Mouse (Mus musculus): ENCODE data around the gene Pik3cd. TPM values are rescaled to one million over a fixed set of nuclear protein-coding genes. Genes with fewer than 3 reads are reported as not detected.

Pik3cd gene
- polyA plus RNA-seq, 1 experiment from 2014 or later: 5.1 TPM

DNA sequence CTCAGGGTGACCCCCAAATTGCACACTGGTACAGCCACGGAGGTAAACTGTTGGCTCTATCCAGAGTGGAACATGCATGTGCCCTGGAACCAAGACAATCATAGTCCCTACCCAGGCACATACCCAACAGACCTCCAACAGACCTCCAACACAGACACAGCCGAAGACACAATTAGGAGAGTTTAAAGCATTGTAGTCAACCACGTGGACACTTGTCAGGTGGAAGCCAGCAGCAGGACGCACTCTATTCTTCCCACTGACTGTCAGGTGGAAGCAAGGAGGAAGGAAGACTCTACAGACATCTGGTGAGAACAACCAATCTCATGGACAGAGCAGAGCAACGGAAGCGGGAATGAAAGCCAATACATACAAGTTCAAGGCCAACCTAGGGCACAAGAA is 36.7 kb downstream of the Pik3cd start:
- H3K4me1 ChIP-seq (ENCODE audit: control insufficient read depth, insufficient read depth, low read length): no peaks in the 10 kb centered on the region
- H3K36me3 ChIP-seq (ENCODE audit: control insufficient read depth, insufficient read depth, low read length): no peaks in the 10 kb centered on the region
- no peaks in the 10 kb centered on the region for H3K27me3 ChIP-seq (ENCODE audit: control insufficient read depth, insufficient read depth, low read length)
- no peaks in the 10 kb centered on the region for H3K9me3 ChIP-seq (replicated peaks; ENCODE audit: control insufficient read depth, low read length)
- no peak overlapping the region for H3K4me2 ChIP-seq (ENCODE audit: low read depth, low read length)
- H3K4me3 ChIP-seq (replicated peaks; ENCODE audit: low read length): no peak overlapping the region
- no peak for ATAC-seq (ENCODE audit: insufficient read depth, low FRiP score)
- H3K9ac ChIP-seq (ENCODE audit: low read length): no peak overlapping the region
- no peak overlapping the region for H3K27ac ChIP-seq (ENCODE audit: low read length)
- WGBS: 84% methylated on average over 6 of the region's 6 CpGs

DNA sequence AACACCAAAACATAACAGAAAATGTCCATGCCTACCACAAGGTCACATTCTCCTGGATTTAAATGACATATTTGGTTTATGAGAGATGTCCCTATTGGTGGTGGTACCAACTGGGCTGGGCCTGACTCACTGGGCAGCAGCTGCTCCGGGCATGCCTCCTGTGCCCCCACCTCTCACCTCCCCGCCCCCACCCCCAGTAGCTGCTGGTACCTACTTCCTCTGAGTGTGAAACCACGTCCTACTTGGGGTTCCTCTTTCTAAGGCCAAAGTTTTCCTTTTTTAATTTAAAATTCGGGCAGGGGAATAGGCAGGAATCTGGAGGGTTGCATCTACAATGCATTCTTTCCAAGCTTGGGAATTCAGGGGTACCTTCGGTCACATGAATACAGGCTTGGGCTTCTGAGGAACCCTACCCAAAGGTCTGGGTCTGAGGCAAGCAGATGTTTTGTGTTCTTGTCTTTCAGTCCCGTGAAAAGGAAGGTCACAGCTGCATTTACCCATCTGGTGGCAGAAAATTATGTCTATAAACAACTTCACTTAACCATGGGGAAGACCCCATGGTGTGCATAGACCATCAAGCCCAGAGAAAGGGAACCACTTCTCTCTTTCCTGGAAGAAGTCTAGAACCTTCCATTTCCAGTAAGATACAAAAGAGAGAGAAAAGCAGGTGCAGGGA is 37.2 kb downstream of the Pik3cd start:
- no peaks in the 10 kb centered on the region for H3K36me3 ChIP-seq (ENCODE audit: control insufficient read depth, insufficient read depth, low read length)
- H3K9ac ChIP-seq (ENCODE audit: low read length): no peak overlapping the region
- H3K4me1 ChIP-seq (ENCODE audit: control insufficient read depth, insufficient read depth, low read length): no peaks in the 10 kb centered on the region
- no peak overlapping the region for H3K4me3 ChIP-seq (replicated peaks; ENCODE audit: low read length)
- H3K4me2 ChIP-seq (ENCODE audit: low read depth, low read length): no peak overlapping the region
- no peaks in the 10 kb centered on the region for H3K27me3 ChIP-seq (ENCODE audit: control insufficient read depth, insufficient read depth, low read length)
- no peak overlapping the region for H3K27ac ChIP-seq (ENCODE audit: low read length)
- ATAC-seq (ENCODE audit: insufficient read depth, low FRiP score): no peak
- H3K9me3 ChIP-seq (replicated peaks; ENCODE audit: control insufficient read depth, low read length): no peaks in the 10 kb centered on the region
- WGBS: 70% methylated on average over 6 of the region's 6 CpGs

DNA sequence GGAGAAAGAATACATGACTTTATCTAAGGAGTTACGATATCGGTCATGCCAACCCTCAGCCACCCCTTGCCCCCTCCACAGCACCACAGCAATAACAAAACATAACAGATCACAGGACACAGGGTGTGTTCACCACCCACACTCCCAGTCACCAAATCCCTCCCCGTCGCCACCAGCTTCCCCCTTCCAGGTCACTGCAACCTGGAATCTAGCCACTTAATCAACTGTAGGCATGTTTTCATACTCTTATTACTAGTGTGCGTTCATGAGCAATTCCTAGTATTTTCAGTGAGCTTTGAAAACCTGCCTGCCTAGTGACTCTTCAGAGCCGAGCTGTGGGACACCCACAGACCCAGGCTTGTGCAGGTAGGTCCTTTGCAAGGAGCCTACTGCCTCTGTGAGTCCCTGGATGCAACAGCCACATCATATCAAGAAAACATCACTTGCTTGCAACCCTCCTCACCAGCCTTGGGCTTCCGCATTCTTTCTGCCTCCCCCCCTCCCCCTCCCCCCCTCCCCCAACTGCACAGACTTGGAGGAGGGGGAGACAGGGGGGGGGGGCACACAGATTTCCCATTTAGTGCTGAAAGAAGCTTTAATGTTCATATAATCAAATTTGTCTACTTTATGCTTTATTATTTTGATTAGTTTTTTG is 38.4 kb downstream of the Pik3cd start:
- H3K9me3 ChIP-seq (replicated peaks; ENCODE audit: control insufficient read depth, low read length): no peaks in the 10 kb centered on the region
- 66% methylated on average over 7 of the region's 7 CpGs for WGBS

DNA sequence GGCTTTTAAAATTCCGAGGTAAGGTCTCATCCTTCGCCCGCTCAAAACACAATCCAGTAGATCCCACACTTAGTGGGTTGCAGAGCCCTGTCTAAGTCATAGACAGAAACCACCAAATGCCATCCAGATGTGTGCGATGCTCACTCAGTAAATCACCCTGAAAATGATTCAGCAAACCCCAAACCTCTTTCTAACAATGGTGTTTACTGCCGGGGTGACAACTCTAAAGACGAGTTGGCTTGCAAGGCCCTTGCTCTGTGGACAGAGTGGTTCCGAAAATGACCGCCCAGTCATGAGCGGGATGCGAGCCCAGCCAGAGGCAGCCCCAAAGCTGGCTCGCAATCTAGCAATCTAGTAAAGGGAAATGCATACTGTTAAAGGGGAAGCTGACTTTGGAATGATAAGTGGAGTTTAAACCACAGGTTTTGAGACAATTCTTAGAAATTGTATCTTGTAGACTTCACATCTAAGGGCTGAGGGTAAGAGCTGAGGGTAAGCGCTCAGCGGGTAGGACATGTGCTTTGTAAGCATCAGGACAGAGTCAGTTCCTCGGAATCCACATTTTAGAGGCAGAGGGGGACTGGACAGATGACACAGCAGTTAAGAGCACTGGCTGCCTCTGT is 40.3 kb downstream of the Pik3cd start:
- ATAC-seq (ENCODE audit: insufficient read depth, low FRiP score): no peak
- no peaks in the 10 kb centered on the region for H3K9me3 ChIP-seq (replicated peaks; ENCODE audit: control insufficient read depth, low read length)
- H3K36me3 ChIP-seq (ENCODE audit: control insufficient read depth, insufficient read depth, low read length): no peaks in the 10 kb centered on the region
- H3K27ac ChIP-seq (ENCODE audit: low read length): no peak overlapping the region
- no peak overlapping the region for H3K9ac ChIP-seq (ENCODE audit: low read length)
- H3K4me3 ChIP-seq (replicated peaks; ENCODE audit: low read length): no peak overlapping the region
- H3K27me3 ChIP-seq (ENCODE audit: control insufficient read depth, insufficient read depth, low read length): no peaks in the 10 kb centered on the region
- H3K4me1 ChIP-seq (ENCODE audit: control insufficient read depth, insufficient read depth, low read length): no peaks in the 10 kb centered on the region
- H3K4me2 ChIP-seq (ENCODE audit: low read depth, low read length): no peak overlapping the region
- 84% methylated on average over 14 of the region's 14 CpGs for WGBS

More for the DNA sequence above, 38.4 kb downstream of the Pik3cd start:
- Histone ChIP-seq H3K9ac (ENCODE audit: low read length) (no peak overlapping the region), H3K4me2 (ENCODE audit: low read depth, low read length) (no peak overlapping the region), H3K4me3 (replicated peaks; ENCODE audit: low read length) (no peak overlapping the region), H3K27ac (ENCODE audit: low read length) (no peak overlapping the region), H3K4me1 (ENCODE audit: control insufficient read depth, insufficient read depth, low read length) (no peaks in the 10 kb centered on the region), H3K27me3 (ENCODE audit: control insufficient read depth, insufficient read depth, low read length) (no peaks in the 10 kb centered on the region), H3K36me3 (ENCODE audit: control insufficient read depth, insufficient read depth, low read length) (no peaks in the 10 kb centered on the region)
- no peak for ATAC-seq (ENCODE audit: insufficient read depth, low FRiP score)

DNA sequence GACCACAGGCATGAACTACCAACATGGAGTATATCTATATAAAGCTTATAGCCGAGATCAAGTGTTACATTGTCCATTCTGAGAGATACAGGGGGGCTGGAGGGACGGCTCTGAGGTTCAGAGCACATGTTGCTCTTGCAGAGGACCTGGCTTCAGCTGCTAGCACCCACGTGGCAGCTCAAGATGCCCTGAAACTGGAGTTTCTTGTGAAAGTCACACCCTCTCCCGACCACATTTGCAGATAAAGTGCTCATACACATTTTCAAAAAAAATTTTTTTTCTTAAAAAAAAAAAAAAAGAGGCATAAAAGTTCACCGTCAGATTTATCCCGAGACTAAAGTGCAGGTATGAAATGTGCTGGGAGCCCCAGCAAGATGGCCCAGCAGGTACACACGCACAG is 41.8 kb downstream of the Pik3cd start:
- 83% methylated on average over 7 of the region's 7 CpGs for WGBS
- no peak for ATAC-seq (ENCODE audit: insufficient read depth, low FRiP score)

DNA sequence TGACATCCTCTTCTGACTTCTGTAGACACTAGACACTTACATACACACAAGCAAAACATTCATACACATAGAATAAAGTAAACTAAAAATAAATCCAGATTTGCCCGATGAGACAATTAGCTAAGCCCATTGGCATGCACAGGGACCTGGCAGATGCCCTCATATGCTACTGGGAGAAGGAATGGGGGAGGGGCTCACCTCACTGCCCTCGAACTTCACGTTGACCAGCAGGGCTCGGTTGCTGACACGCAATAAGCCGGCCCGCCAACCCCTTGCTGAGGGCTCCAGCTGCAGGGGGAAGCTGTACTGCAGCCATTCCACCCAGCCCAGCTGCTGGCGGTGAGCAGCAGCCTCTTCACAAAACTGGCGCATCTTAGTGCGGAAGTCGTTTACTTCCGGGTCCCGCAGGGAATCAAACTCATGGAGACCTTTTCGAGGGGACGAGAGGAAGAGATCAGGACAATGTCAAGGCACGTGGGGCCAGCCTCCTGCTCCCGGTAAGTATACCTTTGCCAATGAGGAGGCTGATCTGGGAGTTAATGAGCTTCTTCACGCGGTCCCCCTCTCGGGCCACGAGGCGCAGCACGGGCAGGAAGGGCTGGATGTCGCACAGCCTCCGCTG is 42.8 kb downstream of the Pik3cd start:
- no peak for ATAC-seq (ENCODE audit: insufficient read depth, low FRiP score)
- WGBS: 65% methylated on average over 25 of the region's 25 CpGs
- H3K27ac ChIP-seq (ENCODE audit: low read length): no peak overlapping the region

More for the DNA sequence above, 41.8 kb downstream of the Pik3cd start:
- Histone ChIP-seq H3K4me3 (replicated peaks; ENCODE audit: low read length) (no peak overlapping the region), H3K9ac (ENCODE audit: low read length) (no peak overlapping the region), H3K27me3 (ENCODE audit: control insufficient read depth, insufficient read depth, low read length) (no peaks in the 10 kb centered on the region), H3K4me1 (ENCODE audit: control insufficient read depth, insufficient read depth, low read length) (no peaks in the 10 kb centered on the region), H3K9me3 (replicated peaks; ENCODE audit: control insufficient read depth, low read length) (no peaks in the 10 kb centered on the region), H3K4me2 (ENCODE audit: low read depth, low read length) (no peak overlapping the region), H3K36me3 (ENCODE audit: control insufficient read depth, insufficient read depth, low read length) (no peaks in the 10 kb centered on the region), H3K27ac (ENCODE audit: low read length) (no peak overlapping the region)

DNA sequence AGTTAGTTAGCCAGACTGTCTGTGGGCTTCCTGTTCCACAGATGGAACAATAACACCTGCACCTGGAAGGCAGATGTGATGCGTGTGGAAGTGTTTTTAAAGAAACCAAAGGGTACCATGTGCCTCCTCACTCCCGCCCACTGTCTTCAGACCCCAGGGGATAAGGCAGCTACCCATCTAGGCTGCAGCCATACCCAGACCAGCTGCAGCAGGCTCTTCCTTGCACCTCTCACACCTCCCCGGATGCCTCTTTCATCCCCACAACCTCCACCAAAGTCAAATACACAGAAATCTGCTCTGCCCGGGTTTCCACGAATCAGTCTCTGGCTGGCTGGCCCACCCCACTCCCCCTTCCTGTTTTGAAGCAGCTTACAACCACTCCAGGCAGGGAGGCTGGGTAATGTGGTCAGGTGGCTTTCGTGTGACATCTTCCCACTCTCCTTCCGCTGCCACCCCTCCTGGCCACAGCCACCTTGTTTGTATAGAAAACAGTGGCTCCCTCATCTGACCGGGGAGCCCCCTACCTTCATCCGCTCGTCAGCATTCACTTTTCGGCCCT is 44.4 kb downstream of the Pik3cd start:
- no peak for ATAC-seq (ENCODE audit: insufficient read depth, low FRiP score)
- WGBS: 68% methylated on average over 11 of the region's 11 CpGs

More for the DNA sequence above, 42.8 kb downstream of the Pik3cd start:
- Histone ChIP-seq H3K36me3 (ENCODE audit: control insufficient read depth, insufficient read depth, low read length) (no peaks in the 10 kb centered on the region), H3K9me3 (replicated peaks; ENCODE audit: control insufficient read depth, low read length) (no peaks in the 10 kb centered on the region), H3K4me3 (replicated peaks; ENCODE audit: low read length) (no peak overlapping the region), H3K4me1 (ENCODE audit: control insufficient read depth, insufficient read depth, low read length) (no peaks in the 10 kb centered on the region), H3K27me3 (ENCODE audit: control insufficient read depth, insufficient read depth, low read length) (no peaks in the 10 kb centered on the region), H3K4me2 (ENCODE audit: low read depth, low read length) (no peak overlapping the region), H3K9ac (ENCODE audit: low read length) (no peak overlapping the region)

DNA sequence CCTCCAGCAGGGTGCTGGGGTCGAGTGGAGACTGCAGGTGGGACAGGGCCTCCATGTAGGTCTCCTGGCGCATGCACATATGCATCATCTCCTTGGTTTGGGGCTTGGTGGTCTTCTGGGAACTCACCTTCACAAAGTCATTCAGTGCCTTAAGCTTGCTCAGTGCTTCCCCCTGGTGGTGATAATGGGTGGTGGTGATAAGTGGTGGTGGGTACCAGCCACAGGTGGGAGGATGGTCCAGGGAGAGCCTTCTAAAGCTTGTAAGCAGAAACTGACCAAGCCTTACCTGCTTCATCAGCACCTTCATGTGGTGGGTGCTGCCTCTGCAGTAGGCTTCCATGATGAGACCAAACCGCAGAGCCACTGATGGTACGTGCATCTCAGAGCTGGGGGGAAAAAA is 48.1 kb downstream of the Pik3cd start:
- H3K27ac ChIP-seq (ENCODE audit: low read length): no peak overlapping the region
- no peaks in the 10 kb centered on the region for H3K27me3 ChIP-seq (ENCODE audit: control insufficient read depth, insufficient read depth, low read length)
- no peak for ATAC-seq (ENCODE audit: insufficient read depth, low FRiP score)
- no peak overlapping the region for H3K4me3 ChIP-seq (replicated peaks; ENCODE audit: low read length)
- H3K36me3 ChIP-seq (ENCODE audit: control insufficient read depth, insufficient read depth, low read length): no peaks in the 10 kb centered on the region
- 96% methylated on average over 4 of the region's 4 CpGs for WGBS
- no peaks in the 10 kb centered on the region for H3K9me3 ChIP-seq (replicated peaks; ENCODE audit: control insufficient read depth, low read length)
- H3K4me2 ChIP-seq (ENCODE audit: low read depth, low read length): no peak overlapping the region
- no peak overlapping the region for H3K9ac ChIP-seq (ENCODE audit: low read length)
- H3K4me1 ChIP-seq (ENCODE audit: control insufficient read depth, insufficient read depth, low read length): no peaks in the 10 kb centered on the region

More for the DNA sequence above, 44.4 kb downstream of the Pik3cd start:
- Histone ChIP-seq H3K4me3 (replicated peaks; ENCODE audit: low read length) (no peak overlapping the region), H3K27me3 (ENCODE audit: control insufficient read depth, insufficient read depth, low read length) (no peaks in the 10 kb centered on the region), H3K9ac (ENCODE audit: low read length) (no peak overlapping the region), H3K36me3 (ENCODE audit: control insufficient read depth, insufficient read depth, low read length) (no peaks in the 10 kb centered on the region), H3K9me3 (replicated peaks; ENCODE audit: control insufficient read depth, low read length) (no peaks in the 10 kb centered on the region), H3K4me2 (ENCODE audit: low read depth, low read length) (no peak overlapping the region), H3K27ac (ENCODE audit: low read length) (no peak overlapping the region), H3K4me1 (ENCODE audit: control insufficient read depth, insufficient read depth, low read length) (no peaks in the 10 kb centered on the region)

All from stomach, embryonic 16.5 days (tissue).